Mouse (Mus musculus) neural tube, embryonic 14.5 days (tissue): ENCODE results near the gene Dab2ip. TPM values are rescaled to one million over a fixed set of nuclear protein-coding genes. Genes with fewer than 3 reads are reported as not detected.

ENCODE experiments used
- ATAC-seq: fragments of 200-750 bp; cut with Nextera tagmentation; 2 replicates; pipeline ENCODE4 v1.8.0; 2017; ENCODE audit warnings: low read depth, mild to moderate bottlenecking, moderate TSS enrichment, moderate library complexity
- H3K27ac ChIP-seq: fragments of 300-500 bp; sonication (generic); 2 replicates; pipeline ENCODE4 v1.5.1; 2014; ENCODE audit warnings: low read depth, mild to moderate bottlenecking, control low read depth, low read length, moderate library complexity, mixed read lengths
- H3K27me3 ChIP-seq: fragments of 300-500 bp; sonication (generic); 2 replicates; pipeline ENCODE4 v1.6.1; 2014; ENCODE audit warnings: low read length; ENCODE audit not compliant: control insufficient read depth, insufficient read depth
- H3K36me3 ChIP-seq: fragments of 300-500 bp; sonication (generic); 2 replicates; pipeline ENCODE4 v1.6.1; 2014; ENCODE audit warnings: low read length, mixed read lengths; ENCODE audit not compliant: control insufficient read depth, insufficient read depth
- H3K4me1 ChIP-seq: fragments of 300-500 bp; sonication (generic); 2 replicates; pipeline ENCODE4 v1.6.1; 2014; ENCODE audit warnings: low read length; ENCODE audit not compliant: control insufficient read depth, insufficient read depth
- H3K4me2 ChIP-seq: fragments of 300-500 bp; sonication (generic); 2 replicates; pipeline ENCODE4 v1.6.1; 2014; ENCODE audit warnings: mild to moderate bottlenecking, low read depth, low read length, control low read depth
- H3K4me3 ChIP-seq: fragments of 300-500 bp; sonication (generic); 2 replicates; pipeline ENCODE4 v1.5.1; 2014; ENCODE audit warnings: low read depth, low read length, control low read depth, mixed read lengths
- H3K9ac ChIP-seq: fragments of 300-500 bp; sonication (generic); replicated peaks from 2 replicates; pipeline ENCODE4 v1.6.1; 2014; ENCODE audit warnings: low read depth, mild to moderate bottlenecking, control low read depth, low read length, mixed read lengths
- H3K9me3 ChIP-seq: fragments of 300-500 bp; sonication (generic); 2 replicates; pipeline ENCODE4 v1.6.1; 2016; ENCODE audit warnings: low read length; ENCODE audit not compliant: control insufficient read depth
- WGBS: fragments of 180-500 bp; shearing (Covaris S2); extraction: QIAGEN DNeasy Blood & Tissue Kit; methylation state at CpG from one replicate; pipeline ENCODE4 v1.1.7; 2014; 5-methylcytosine and 5-hydroxymethylcytosine counted together
- polyA plus RNA-seq: library from polyadenylated mRNA; unstranded; fragments of >200 nt; fragmentation: Nextera tagmentation; extraction: Ambion mirVana; gene quantifications from 2 replicates; pipeline ENCODE4 v1.2.1, GENCODE M21; 2014

The Dab2ip gene
- polyA plus RNA-seq, 1 experiment from 2014 or later, result 48.5 TPM

GRCm38 (mm10) chr2:35588368-35588767, 30.3 kb downstream of the Dab2ip start:
- no peak overlapping the region for H3K4me2 ChIP-seq
- H3K36me3 ChIP-seq, result no peaks in the 10 kb centered on the region
- H3K4me3 ChIP-seq, result no peak overlapping the region
- peaks cover 9% of the 10 kb centered on the region for H3K27me3 ChIP-seq
- no peak for ATAC-seq
- H3K9ac ChIP-seq, result no peak overlapping the region
- no peaks in the 10 kb centered on the region for H3K9me3 ChIP-seq
- no peak overlapping the region for H3K27ac ChIP-seq
- 53% methylated on average over 9 of the region's 9 CpGs for WGBS
- H3K4me1 ChIP-seq, result peaks cover 7% of the 10 kb centered on the region; the same call in 1 of the 2 replicates

GRCm38 (mm10) chr2:35589385-35589784, 31.3 kb downstream of the Dab2ip start:
- H3K36me3 ChIP-seq, result no peaks in the 10 kb centered on the region
- no peak for ATAC-seq

DNA sequence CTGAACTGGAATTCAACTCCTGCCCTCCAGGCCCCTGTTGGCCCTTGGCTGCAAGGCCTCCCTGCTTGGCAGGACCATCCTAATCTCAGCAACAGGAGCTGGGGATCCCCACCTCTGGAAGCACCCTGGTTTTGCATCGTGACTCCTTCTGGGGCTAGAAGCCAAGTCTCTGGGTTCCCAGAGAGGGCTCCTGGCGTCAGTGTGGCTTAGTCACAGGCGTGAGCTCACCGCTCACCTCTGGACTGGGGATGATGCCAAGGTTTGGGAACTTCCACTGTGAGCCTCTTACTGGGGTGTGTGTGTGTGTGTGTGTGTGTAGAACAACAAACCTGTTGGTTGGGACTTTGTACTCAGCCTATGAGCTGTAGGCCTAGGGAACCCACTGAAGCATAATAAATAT, 31.7 kb downstream of the Dab2ip start:
- H3K27ac ChIP-seq, result no peak overlapping the region
- H3K27me3 ChIP-seq, result no peaks in the 10 kb centered on the region
- no peak overlapping the region for H3K4me3 ChIP-seq
- no peaks in the 10 kb centered on the region for H3K9me3 ChIP-seq
- no peak overlapping the region for H3K9ac ChIP-seq
- H3K36me3 ChIP-seq, result no peaks in the 10 kb centered on the region
- H3K4me1 ChIP-seq, result peaks cover 7% of the 10 kb centered on the region; the same call in 1 of the 2 replicates
- ATAC-seq, result no peak
- no peak overlapping the region for H3K4me2 ChIP-seq
- 82% methylated on average over 4 of the region's 4 CpGs for WGBS

More at GRCm38 (mm10) chr2:35589385-35589784, 31.3 kb downstream of the Dab2ip start:
- Histone ChIP-seq H3K27me3 (peaks cover under 1% of the 10 kb centered on the region), H3K9me3 (no peaks in the 10 kb centered on the region), H3K4me2 (no peak overlapping the region), H3K4me3 (no peak overlapping the region), H3K27ac (no peak overlapping the region), H3K9ac (no peak overlapping the region), H3K4me1 (peaks cover 7% of the 10 kb centered on the region; the same call in 1 of the 2 replicates)
- WGBS, result 79% methylated on average over 10 of the region's 10 CpGs

- 63% methylated on average over 14 of the region's 14 CpGs for WGBS
- H3K27ac ChIP-seq, result no peak overlapping the region
- no peak for ATAC-seq
Measured at GRCm38 (mm10) chr2:35591961-35592724, 34.1 kb downstream of the Dab2ip start.

GRCm38 (mm10) chr2:35592725-35593392, 34.8 kb downstream of the Dab2ip start:
- no peak overlapping the region for H3K27ac ChIP-seq
- no peak overlapping the region for H3K4me3 ChIP-seq
- no peak overlapping the region for H3K4me2 ChIP-seq
- H3K9me3 ChIP-seq, result no peaks in the 10 kb centered on the region
- no peak overlapping the region for H3K9ac ChIP-seq
- 74% methylated on average over 9 of the region's 9 CpGs for WGBS
- H3K36me3 ChIP-seq, result no peaks in the 10 kb centered on the region
- no peaks in the 10 kb centered on the region for H3K27me3 ChIP-seq
- 0 out of 2 replicates have a peak, but pooled peaks cover 3% of the 10 kb centered on the region for H3K4me1 ChIP-seq
- no peak for ATAC-seq

More at GRCm38 (mm10) chr2:35591961-35592724, 34.1 kb downstream of the Dab2ip start:
- Histone ChIP-seq H3K9ac (no peak overlapping the region), H3K4me2 (no peak overlapping the region), H3K36me3 (no peaks in the 10 kb centered on the region), H3K4me3 (no peak overlapping the region), H3K27me3 (no peaks in the 10 kb centered on the region), H3K9me3 (no peaks in the 10 kb centered on the region), H3K4me1 (peaks cover 6% of the 10 kb centered on the region; the same call in 1 of the 2 replicates)

DNA sequence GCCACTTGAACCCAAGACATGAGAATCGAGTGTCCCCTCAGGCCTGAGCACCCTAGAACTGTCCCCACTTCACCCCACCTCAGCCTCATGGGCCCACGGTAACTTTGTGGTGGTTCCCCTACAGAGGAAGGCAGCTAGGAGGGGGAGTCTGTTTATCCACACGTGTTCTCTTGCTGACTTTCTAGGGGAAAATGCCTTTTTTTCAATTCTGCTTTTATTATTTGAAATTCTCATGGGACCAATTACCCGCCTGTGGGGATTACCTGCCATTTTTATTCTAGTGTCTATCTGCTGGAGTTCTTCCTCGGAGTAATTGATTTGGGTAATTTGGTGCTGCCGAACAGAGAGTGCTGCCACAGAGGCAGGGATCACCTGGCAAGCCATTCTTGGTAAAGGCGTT, 35.8 kb downstream of the Dab2ip start:
- Histone ChIP-seq H3K36me3 (no peaks in the 10 kb centered on the region), H3K4me1 (0 out of 2 replicates have a peak, but pooled peaks cover 3% of the 10 kb centered on the region), H3K27ac (no peak overlapping the region), H3K9ac (no peak overlapping the region), H3K4me2 (no peak overlapping the region), H3K4me3 (no peak overlapping the region), H3K9me3 (no peaks in the 10 kb centered on the region), H3K27me3 (no peaks in the 10 kb centered on the region)
- WGBS, result 65% methylated on average over 7 of the region's 7 CpGs
- ATAC-seq, result no peak

- H3K4me3 ChIP-seq, result no peak overlapping the region
- no peak overlapping the region for H3K4me2 ChIP-seq
- 56% methylated on average over 1 of the region's 1 CpGs for WGBS
- H3K9me3 ChIP-seq, result no peaks in the 10 kb centered on the region
- no peaks in the 10 kb centered on the region for H3K36me3 ChIP-seq
- no peaks in the 10 kb centered on the region for H3K27me3 ChIP-seq
- H3K9ac ChIP-seq, result no peak overlapping the region
- H3K4me1 ChIP-seq, result 0 out of 2 replicates have a peak, but pooled peaks cover 3% of the 10 kb centered on the region
- ATAC-seq, result no peak
- no peak overlapping the region for H3K27ac ChIP-seq
Measured at GRCm38 (mm10) chr2:35595102-35595501, 37.0 kb downstream of the Dab2ip start.

DNA sequence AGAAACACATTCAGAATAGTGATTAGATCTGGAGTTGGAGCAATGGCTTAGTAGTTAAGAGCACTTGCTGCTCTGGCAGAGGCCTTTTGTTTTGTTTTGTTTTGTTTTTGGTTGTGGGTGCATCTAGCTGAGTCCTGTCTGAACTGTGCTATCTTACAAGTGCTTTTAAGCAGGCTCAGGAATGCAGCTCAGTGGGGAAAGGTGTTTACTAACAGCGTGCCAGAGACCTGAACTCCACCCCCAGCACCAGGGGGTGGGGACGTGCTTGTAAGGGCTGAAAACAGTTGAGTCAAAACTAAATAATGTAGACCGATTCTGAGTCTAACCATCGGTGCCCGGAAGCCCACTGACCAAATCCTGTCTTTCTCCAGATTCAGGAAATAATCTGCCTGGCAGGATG, 37.7 kb downstream of the Dab2ip start:
- no peak overlapping the region for H3K27ac ChIP-seq
- no peaks in the 10 kb centered on the region for H3K9me3 ChIP-seq
- no peak overlapping the region for H3K4me2 ChIP-seq
- H3K4me1 ChIP-seq, result 0 out of 2 replicates have a peak, but pooled peaks cover 3% of the 10 kb centered on the region
- no peak overlapping the region for H3K4me3 ChIP-seq
- no peaks in the 10 kb centered on the region for H3K36me3 ChIP-seq
- no peak overlapping the region for H3K9ac ChIP-seq
- H3K27me3 ChIP-seq, result no peaks in the 10 kb centered on the region
- whole genome bisulfite sequencing, result 53% methylated on average over 5 of the region's 5 CpGs
- ATAC-seq, result no peak

GRCm38 (mm10) chr2:35596796-35597195, 38.7 kb downstream of the Dab2ip start:
- Histone ChIP-seq H3K27me3 (no peaks in the 10 kb centered on the region), H3K4me1 (0 out of 2 replicates have a peak, but pooled peaks cover 3% of the 10 kb centered on the region), H3K36me3 (no peaks in the 10 kb centered on the region), H3K9me3 (no peaks in the 10 kb centered on the region), H3K4me3 (no peak overlapping the region), H3K4me2 (no peak overlapping the region), H3K27ac (no peak overlapping the region), H3K9ac (no peak overlapping the region)
- WGBS, result 78% methylated on average over 4 of the region's 4 CpGs
- no peak for ATAC-seq
